Mouse (Mus musculus): ENCODE measurements at regions not wholly inside any gene's neighbourhood (a gene's known extent, or its start where the extent isn't known, plus 50 kb on each side); places are given as distances from the start of the nearest gene placed in this dataset.

DNA sequence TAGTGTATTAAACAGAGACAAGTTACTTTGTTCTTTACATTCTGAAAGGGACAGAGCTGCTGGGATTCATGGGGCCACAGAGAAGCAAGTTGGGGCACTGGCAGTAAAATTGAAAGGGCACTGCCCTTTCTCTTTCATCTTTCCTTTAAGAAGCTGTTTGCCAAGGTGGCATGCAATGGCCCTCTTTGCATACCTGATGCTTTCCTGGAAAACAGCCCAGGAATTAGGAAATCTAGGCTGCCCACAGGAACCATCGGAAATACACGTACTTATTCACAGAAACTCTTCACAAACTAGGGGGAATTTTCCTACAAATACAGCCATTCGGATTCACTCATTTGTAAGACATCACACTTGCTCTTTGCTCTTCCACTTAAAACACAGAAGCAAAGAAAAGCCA lies 278.3 kb upstream of the Gm765 start:
- DNase-seq (ENCODE audit: low spot score) = no peak

DNA sequence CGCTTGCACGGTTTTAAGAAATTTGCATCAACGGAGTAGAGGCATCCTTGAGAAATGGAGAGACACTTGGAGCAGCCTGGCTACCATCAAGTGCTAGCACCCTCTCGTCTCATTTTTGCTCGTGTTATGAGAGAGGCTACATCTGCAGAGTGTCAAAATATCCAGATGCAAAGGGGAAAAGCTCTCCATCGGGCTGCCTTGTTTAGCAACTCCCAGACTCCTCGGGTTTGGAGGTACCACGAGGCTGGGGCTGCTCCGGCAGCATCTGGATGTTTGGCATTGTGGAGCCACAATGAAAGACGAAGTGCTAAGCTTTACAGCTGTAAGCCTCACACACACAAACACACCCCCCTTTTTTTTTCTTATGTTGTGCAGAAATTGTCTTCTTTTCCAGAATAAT lies 270.5 kb upstream of the Gm765 start:
- no peak for DNase-seq (ENCODE audit: low spot score)

DNA sequence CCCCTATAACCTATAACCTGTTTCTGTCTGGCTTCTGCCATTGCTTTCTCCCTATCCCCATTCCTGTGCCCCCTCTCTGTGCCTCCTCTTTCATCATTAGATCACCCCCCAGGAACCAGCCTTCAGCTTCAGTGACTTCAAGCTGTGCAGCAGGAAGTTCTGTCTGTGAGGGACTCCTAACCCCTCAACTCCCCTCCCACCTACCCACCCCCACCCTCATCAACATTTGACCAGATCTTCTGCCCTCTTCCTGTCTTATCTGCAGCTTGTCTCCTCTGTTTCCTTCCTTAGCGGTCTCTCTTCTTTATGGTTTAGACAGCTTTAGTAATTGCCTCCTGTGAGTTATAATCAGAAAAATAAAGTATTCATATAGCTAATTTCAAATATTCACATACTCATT lies 266.6 kb upstream of the Gm765 start:
- peak; percentile 30 for DNase-seq (ENCODE audit: low spot score)

DNA sequence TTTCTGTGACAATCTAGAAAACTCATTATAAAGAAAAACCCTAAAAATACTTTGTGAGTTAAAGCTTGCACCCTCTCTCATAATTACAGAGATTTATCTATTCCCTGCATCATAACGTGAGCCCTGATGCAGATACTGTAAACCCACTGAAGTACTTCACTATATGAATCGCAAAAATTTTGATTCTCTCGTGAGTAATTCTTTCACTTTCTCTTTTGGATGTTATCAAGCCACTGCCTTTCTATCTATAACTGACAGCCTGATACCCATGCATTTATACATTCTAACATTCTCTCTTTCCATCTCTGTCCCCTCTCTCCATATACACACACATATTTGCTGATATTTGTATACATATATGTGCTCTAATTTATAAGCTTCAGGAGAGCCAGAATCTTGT lies 264.1 kb upstream of the Gm765 start:
- DNase-seq (ENCODE audit: low spot score) = no peak

DNA sequence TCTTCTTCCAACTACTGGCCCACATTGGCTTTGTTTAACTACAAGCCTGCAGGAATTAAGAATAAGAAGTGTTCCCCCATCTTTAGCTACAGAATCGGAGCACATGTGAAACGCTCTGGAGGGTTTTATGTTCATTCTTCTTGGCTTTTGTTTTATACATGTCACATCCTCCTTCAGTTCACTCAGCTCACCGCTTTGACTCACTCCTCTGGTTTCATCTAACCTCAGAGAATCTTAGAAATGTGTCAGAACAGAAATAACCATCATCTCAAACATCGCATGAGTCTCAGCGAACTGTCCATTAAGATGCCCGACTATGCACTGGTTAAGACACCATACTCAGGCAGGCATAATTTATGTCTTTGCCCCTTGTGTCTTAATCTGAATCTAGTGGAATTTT lies 255.1 kb upstream of the Gm765 start:
- no peak for DNase-seq (ENCODE audit: low spot score)

DNA sequence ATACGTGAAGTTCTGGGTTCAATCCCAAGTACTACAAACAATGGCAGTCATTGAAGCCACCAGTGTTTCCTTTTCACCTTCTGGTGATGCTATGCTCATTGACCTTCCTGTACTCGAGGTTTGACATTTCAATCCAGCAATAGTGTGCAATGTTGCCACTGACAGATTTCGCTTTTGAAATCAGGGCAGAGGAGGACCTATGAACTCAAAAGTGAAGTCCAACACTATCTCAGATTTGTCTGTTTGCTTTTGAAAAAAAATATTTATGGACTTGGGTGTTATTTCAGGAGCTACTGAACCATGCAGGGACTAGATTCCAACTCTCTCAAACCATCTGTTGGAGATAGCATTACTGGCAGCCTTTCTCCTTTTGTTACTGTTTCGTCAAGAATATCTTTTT lies 248.4 kb upstream of the Gm765 start:
- DNase-seq (ENCODE audit: low spot score) = no peak

DNA sequence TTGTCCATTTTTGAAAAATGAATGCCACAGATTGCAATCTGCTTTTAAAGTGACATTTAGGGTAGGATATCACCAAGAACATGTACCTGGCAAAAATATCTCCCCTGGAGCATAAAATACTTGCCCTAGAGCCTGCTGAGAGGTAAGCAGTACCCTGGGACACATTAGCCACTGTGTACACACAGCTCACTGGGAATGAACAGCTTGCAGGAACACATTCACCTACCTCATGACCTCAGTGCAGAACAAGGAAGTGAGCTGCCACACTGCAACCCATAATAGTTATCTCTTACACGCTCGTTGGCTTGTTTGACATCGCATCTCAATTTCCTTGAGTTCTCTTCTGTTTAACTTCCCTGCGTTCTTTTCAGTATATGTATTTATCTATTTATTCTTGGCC lies 246.4 kb upstream of the Gm765 start:
- no peak for DNase-seq (ENCODE audit: low spot score)

DNA sequence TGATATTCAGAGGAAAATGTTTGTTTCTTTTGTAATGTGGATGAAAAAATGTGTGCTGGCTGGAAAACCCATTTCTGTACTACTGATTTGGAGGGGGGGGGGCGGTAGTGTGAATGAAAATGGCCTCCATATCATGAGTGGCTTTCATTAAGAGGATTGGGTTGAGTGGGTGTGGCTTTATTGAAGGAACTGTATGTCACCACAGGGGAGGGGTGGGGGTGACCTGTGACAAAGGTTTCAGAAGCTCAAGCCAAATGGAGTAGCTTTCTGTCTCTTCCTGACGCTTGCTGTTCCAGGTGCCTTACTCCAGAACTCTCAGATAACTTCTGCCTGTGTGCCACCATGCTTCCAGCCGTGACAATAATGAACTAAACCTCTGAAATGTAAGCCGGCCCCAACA lies 242.0 kb upstream of the Gm765 start:
- no peak for DNase-seq (ENCODE audit: low spot score)

DNA sequence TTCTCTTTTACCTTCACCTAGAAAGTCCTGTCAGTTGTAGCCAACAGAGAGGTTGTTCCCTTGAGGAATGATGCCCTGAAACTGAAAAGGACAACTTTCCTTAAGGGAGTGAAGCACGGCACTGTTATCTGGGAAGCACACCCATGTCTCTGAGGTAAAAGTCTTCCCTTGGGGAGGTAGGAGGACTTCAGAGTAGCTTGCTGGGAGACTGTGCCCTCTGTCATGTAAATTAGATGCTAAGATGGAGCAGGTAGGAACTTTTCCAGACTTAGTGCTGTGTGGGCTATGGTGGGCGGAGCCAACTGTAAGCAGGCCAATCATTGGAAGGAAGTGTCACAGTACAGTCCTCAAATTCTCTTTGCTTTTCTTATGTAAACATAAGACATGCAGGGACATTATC lies 240.3 kb upstream of the Gm765 start:
- DNase-seq (ENCODE audit: low spot score) = no peak

DNA sequence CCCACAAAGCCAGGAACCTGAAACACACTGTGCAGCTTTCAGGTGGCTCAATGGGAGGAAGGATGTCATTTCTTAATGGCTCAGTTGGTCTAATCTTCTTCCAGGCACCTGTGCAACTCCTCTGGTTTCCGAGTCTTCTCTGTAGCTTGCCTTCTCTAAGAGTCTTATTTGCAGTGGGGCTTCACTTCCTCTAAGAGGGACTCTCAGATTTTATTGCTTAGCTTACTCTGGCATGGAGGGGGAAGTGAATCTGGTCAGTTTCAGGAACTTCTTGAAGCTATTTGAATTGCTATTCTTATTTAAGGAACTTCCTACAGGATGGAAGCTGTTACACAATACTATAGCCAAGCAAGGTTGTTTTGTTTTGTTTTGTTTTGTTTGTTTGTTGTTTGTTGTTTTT lies 232.7 kb upstream of the Gm765 start:
- no peak for DNase-seq (ENCODE audit: low spot score)

DNA sequence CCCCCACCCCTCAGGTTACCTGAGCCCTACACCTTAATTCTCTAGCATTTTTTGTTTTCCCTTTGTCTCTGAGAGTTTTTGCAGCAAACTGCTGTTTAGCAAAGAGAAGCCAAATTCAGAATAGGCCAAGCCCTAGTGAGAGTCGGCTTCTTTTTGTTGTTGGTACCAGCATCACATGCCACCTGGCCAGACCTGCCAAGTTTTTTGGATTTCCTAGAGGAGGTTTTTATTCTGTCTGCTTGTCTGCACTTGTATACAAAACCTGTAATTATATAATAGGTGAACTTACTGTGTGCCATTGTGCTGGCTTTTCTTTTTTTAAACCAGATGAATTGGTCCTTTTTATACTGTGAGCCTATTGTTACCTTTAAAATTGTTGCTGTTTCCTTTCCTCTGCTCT lies 213.1 kb upstream of the Gm765 start:
- DNase-seq (ENCODE audit: low spot score) = no peak

DNA sequence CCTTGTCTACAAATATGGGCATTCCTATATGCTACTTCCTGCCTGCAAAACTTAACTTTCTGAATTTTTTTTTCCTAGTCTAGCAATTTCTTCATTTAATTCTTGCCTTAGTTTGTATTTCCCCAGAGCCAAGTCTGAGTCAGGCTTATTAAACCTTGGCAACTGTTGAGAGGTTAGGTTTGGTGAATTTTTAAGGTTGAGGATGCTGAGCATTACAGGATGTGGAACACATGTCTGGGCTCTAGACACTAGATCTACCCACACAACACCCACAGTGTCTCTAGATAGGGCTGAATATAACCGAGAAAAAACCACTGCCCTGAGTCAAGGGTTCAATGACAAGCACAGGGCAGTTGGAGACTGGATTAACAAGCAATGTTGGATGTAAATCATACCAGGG lies 211.4 kb upstream of the Gm765 start:
- no peak for DNase-seq (ENCODE audit: low spot score)

DNA sequence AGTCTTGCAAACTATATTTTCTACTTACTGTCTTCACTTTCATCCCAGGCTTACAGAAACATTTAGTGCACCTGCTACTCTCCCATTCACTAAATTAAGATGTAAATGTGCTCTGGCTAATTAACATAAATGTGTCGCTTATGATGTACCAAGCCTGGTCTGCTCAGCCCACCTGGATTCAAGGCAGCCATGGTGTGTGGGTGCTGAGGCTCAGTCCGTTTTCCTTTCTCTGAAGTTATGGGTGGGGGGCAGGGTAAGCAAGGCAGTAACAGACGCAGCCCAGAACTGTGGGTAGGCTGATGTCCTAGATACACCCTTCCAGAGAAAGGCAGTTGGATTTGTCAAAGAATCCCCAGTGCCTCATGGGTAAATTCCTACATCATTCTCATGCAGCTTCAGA lies 209.2 kb upstream of the Gm765 start:
- no peak for DNase-seq (ENCODE audit: low spot score)

DNA sequence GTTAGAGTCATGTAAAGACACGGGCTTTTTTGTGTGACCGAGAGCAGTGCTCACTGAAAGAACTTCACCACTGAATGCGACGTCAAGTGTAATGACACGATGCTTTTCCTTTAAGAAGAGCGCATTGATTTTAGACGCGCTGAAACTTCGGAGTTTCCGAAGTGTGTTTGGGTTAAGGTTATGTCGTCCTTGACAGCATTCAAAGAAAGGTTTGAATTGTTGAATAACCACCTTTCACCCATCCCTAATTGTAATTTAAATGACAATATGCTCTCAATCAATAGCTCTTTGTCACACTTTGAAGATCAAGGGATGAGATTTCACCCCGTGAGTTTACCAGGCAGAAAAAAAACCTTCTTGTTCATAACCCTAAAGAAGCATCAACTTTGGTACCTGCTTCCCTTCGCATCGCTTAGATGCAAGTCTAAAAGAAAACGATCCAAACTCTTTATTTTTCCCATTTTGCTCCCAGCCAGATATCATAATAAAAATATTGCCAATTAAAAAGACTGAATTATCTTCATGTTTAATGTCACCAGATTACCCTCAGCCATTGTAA lies 184.4 kb upstream of the Gm765 start:
- no peak for DNase-seq (ENCODE audit: low spot score)

DNA sequence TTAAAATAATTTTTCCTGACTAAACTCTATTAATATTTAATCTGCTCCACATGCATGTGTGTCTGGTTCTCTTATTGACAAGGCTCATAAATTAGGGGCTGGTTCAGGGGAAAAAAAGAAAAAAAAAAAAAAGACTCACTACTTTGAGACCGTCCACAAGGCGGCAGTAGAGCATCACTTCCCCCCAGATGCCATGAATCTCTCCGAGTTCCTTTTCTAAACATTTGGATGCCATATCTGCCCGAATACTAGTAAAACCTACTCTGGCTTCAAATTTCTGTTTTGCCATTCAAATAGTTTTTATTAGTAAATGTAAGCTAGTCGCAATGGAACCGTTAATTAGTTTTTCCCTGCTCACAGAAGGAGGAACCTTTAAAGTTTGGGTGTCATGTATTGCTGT lies 182.7 kb upstream of the Gm765 start:
- DNase-seq (ENCODE audit: low spot score) = peak; percentile 58

DNA sequence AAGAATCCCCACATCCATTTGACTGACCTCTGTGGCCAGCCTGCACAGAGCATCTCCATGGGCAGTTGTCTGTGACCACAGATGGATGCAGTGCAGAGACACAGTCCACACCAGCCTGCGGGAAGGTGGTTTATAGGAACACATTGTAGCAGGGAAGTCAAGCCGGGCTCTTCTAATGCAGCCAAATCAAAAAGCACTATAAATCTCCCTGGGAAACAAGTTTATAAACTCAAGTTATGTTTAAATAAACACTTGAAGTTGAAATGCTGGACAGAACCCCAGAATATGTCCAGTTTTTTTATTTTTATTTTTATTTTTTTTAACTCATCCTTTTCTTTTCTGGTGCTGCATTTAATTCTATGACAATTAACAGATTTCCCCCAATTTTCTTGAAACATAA lies 182.1 kb upstream of the Gm765 start:
- DNase-seq (ENCODE audit: low spot score) = no peak

DNA sequence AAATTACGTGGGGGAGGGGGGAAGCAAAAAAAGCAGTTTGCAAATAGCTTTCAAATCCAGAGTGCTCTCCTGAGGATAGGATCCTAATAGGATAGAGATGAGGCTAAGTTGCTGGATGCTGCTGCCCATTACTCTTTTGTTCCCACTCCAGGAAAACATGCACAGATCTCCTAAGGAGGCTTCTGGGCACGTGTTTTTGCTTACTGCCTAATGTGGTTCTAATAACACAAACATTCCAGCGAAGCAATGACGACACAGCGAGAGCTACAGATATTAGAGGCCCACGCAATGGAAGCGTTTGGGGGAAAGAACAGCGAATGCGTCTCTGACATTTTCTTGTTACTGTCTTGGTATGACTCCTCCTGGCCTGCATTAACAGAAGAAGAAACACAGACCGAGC lies 179.0 kb upstream of the Gm765 start:
- DNase-seq (ENCODE audit: low spot score) = no peak

DNA sequence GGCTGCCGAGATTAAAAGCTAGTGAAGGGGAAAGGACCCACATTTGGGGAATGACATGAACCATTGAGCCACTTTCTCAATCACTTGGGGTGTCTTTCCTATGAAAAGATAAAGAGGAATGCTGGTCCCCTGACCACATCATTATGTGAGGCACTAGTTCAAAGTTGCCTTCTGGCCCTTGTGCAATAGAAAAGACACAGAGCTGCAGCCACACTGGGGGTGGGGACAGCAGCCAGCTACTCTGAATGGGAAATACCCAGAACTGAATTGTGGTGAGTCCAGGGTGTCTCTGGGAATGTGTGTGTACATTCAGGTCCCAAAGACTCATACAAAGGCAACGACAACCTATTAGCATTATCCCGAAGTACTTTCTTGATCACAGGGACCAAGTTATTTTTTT lies 172.3 kb upstream of the Gm765 start:
- no peak for DNase-seq (ENCODE audit: low spot score)

DNA sequence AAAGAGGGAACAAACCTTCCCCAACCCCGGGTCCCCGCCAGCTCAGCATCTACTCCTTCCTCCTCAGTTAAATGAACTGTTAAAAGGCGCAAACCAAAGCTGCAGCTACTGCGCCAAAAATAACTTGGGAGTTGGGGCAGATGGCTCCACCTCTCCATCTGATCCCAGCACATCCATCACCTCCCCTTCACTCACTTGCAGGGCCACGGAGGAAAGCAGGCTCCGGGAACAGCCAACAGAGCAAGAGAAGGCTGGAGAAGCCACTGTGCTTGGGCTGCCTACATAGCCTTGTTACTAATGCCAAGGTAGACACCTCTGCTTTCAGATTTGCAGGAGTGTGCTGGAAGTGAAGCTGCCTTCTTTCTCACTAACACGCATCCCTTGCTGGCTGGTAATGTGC lies 171.8 kb upstream of the Gm765 start:
- no peak for DNase-seq (ENCODE audit: low spot score)

DNA sequence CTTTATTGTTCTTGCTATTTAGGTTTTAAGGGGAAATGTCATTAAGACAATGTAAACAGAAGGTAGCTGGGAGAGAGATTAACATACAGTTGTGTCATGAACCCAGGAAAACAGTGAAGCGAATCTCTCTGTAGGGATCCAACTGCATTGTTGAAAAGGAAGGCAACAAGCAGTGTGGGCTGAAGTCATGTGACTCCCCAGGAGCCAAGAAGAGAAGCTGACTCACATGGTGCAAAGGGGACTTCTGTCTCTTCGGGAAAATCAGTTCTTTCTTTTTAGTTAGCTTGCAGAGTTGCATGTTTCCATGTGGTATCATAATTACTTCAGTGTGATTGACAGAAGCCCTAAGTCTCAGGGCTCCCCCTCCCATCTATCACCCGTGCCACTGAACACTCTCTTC lies 170.7 kb upstream of the Gm765 start:
- no peak for DNase-seq (ENCODE audit: low spot score)

DNA sequence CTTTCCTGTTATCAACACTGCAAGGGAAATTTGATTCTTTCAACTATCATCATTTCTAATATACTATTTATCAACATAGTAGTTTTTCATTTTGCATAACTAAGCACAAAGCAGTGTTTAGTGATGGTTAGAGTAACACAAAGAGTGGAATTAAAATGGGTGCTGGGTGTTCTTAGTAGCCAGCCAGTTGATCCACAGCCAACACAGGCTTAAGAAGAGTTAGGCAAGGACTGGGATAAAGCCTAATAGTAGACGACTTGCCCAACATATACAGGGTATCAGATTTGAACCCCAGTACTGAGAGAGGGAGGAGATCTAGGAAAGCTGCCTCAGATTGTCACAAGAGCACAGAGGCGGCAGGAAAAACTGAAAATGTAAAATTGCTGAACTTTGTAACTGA lies 160.2 kb upstream of the Gm765 start:
- DNase-seq (ENCODE audit: low spot score) = no peak

DNA sequence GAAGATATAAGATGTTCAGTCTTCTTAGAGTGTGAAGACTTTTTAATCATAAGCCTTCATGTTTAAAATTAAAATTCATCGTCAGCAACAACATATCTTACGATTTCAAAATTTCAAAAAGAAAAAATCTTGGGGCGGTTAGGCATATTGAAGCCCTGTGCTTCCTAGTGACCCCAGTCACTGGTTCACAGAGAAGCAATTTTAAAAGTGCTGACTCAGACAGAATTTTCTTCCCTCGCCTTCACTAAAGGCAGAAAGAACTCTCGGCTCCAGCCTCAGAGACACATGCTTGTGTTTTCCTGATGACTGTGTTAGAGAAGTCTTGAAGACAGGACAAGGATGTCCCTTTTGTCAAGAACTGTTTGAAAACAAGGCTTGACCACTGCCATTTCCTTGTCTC lies 157.2 kb upstream of the Gm765 start:
- DNase-seq (ENCODE audit: low spot score) = no peak

DNA sequence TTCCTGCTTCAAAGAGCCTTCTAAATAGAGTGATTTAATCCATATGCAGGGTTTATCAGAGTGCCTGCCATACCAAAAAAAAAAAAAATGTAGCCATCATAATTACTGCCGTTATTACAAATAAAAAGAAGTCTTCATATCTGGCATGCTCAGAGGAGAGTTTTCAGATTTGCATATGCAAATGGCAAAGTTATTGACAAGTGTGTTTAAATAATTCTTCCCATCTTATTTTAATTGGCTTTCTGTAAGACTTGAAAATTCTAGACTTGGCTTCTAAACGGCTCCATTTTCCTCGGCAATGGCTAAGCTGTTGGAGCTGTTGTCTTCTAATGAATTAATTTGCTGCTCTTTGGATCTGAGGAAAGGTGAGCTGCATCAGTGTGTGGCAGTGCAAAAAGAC lies 144.1 kb upstream of the Gm765 start:
- no peak for DNase-seq (ENCODE audit: low spot score)

DNA sequence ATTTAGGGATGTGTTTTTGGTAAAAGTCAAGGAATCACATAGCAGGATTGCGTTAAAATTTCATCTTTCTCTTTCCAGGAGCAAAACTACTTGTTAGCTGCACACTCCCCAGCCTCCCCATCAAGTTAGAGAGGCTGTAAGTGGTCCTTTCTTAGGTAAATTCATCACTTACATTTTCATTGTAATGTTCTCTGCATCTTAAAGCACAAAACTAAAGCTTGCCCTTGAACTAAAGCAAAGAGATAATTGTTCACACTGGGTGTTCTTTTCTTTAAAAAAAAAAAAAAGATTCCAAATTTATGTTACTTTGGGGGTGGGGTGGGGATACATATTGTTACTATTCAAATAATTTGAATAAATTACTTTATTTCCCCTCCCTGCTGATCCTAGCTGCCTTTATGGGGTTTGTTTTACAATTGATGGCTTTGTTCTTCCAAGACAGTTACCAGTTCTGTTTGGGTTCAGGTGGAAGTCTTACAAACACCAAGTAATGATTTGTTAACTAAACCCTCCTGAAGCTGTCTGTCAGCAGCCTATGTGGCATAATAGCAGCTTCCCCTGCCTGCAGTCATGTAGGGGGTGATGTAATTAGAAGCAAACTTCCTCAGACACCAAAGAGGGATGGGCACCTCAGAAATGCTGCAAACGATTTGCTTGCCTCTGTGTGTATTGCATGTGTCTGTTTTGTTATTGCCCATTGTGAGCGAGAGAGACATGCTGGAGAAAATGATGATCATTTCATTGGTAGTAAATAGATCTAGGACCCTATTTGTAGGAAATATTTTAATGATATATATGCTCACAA lies 141.0 kb upstream of the Gm765 start:
- DNase-seq (ENCODE audit: low spot score) = no peak
